Mouse (Mus musculus): ENCODE data around the gene Specc1. TPM values are rescaled to one million over a fixed set of nuclear protein-coding genes. Genes with fewer than 3 reads are reported as not detected.
"Not testable (repeated sequence)": the region's sequence is repeated elsewhere in the genome, so short reads cannot be mapped to it uniquely, and the experiment has no call there.

Gene Specc1
- total RNA-seq (2021) = 1 to 10 TPM; 1.9 to 2.3 TPM
- long read RNA-seq, experiment 1, partial matches to known transcripts = 0 of 1 reads
- long read RNA-seq, experiment 1, other reads (novel, unspliced or antisense) = 1 of 1 reads
- long read RNA-seq, experiment 2 = 0 reads

DNA sequence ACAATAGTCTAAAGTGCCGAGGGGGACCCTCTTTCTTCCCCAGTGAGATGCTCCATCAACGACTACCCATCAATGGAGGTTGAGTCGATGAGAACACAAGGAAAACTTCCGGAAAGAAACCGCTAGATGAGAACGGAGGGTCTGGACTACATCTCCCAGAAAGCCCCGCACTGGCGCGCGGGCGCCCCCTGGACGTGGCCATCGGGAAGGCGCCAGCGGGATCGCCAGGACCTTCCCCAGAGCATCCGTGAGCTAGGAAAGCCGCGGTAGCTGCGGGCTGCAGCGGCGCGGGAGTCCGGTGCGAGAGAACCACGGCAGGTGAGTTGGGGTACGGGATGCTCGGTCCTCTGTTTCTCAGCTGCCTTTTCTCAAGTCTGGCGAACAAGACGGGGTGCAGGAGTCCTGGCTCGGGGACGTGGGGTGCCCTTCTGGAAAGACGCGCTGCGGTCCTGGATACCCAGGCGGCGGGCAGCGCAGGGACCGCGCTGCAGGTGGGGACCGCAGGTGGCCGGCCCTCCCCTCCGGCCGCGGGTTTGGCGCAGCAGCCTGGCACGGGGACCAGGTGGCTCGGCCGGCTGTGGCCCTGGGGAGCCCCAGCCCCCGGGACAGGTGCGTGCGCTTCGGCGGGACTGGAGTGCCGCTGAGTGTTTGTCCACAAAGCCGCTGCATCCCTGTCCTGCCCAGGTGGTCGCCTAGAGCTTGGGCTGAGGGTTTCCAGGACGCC is at the start of gene Specc1:
TSS of gene Specc1 (plus strand) at position 192 of the 724 bp plus-strand sequence.
- peak; percentile 87 to 90 for DNase-seq
- intact Hi-C loops (cut with DNase I) = no loop called here

DNA sequence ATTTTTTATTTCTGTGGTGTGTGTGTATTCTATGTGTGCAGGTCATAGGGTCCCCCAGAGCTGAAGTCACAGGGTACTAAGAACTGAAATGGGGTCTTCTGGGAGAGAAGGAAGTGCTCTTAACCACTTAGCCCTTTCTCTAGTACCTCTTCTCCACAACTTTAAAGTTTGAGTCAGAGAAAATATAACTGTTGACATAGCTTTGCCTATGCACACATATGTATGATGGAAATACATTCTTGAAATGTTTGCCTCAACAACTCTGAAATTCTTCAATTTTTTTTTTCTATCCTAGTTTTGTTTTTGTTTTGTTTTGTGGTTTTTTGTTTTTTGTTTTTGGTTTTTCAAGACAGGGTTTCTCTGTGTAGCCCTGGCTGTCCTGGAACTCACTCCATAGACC is 48.2 kb upstream of the Specc1 start:
- no peak for DNase-seq
- intact Hi-C loops (cut with DNase I) = no loop called here

DNA sequence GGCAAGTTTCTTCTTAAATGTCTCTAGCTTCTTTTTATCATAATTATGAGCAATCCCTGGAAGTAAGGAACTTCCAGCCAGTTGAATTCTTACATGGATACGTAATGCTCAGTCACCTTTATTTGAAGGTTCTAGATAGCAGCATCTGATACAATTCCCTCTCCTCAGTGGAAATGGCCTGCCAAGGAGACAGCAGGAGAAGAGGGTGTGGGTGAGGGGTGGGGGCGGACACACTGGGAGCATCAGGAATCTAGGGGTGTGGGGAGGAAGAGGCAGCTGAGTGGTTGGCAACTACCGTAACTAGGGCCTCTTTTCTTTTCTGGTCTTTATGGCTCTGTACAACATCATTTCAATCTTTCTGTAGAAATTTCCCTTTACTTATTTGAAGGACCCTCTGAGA is 36.9 kb upstream of the Specc1 start:
- intact Hi-C loops (cut with DNase I) = no loop called here
- DNase-seq = no peak

DNA sequence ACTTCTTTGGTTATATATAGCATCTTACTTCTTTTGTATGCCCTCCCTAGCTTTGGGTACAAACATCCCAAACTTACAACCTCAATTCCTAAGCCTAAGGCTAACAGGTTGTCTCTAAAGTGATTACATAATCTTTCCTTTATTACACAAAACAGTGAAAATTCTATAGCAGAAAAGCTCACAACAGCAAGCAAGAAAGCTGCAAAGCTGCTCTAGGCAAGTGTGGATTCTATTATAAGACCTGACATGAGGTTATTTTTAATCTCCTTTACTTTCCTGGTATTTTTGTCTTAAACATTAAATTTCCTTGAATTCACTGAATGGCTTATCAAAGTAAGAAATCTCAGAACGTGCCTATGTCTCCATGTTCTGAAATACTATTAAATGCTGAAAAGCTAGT is 33.3 kb upstream of the Specc1 start:
- no peak for DNase-seq
- intact Hi-C loops (cut with DNase I) = no loop called here

DNA sequence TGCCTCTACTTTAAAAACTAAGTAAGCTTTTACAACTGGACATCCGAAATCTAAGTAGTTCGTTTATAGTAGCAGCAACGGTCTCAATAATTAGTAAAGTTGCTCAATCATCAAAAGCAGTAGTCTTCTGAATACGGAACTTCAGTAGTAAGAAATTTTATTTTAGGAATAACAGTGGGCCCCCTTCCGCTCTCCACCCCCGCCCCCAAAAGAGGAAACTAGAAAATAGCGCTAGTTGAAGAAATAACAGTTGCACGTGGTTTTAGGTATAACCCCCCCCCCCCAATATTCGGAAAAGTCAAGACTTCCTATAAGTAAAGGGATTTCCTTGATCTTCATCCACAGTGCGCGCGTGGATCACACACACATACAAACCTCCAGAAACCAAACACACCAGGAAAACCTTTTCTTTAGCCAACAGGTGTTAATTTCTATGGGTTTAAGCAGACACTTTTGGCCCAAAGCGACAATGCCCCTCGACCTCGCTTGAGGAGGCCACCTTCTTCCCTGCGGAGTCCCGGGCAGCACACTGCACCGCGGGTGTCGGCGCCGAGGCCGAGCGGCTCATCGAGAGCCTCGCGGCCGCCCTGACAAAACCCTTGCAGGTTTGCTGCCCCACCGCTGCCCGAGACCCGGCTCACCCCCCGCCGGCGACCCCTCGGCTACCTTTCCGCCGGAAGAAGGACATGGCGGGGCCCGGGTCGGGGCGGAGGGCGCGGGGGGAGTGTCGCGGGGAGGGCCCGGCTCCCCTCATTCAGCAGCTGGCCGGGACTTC is 27.1 kb upstream of the Specc1 start:
- DNase-seq = no peak
- intact Hi-C loops (cut with DNase I) = no loop called here

DNA sequence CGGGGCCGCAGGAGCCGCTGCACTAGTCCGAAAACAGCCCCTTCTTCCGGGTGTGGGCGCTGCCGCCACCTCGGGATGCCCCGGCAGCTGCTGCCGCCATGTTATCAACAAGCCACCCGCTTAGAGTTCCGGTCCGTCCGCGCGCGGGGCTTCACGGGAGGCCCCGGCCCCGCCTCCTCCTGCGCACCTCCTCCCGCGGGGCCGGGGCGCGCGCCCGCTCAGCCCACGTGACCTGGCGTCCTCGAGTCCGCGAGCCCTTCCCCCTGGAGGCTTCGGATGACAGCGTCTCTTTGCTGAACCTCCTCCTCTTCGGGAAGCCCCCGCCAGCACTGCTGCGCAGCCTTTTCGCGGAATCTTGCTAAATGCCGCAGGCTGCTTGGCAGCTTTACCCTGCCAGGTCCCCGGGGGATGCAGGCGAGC is 26.5 kb upstream of the Specc1 start, which contains the start of gene Akap10:
TSS of gene Akap10 (minus strand) at position 155 of the 420 bp plus-strand sequence.
- intact Hi-C loops (cut with DNase I) = no loop called here

DNA sequence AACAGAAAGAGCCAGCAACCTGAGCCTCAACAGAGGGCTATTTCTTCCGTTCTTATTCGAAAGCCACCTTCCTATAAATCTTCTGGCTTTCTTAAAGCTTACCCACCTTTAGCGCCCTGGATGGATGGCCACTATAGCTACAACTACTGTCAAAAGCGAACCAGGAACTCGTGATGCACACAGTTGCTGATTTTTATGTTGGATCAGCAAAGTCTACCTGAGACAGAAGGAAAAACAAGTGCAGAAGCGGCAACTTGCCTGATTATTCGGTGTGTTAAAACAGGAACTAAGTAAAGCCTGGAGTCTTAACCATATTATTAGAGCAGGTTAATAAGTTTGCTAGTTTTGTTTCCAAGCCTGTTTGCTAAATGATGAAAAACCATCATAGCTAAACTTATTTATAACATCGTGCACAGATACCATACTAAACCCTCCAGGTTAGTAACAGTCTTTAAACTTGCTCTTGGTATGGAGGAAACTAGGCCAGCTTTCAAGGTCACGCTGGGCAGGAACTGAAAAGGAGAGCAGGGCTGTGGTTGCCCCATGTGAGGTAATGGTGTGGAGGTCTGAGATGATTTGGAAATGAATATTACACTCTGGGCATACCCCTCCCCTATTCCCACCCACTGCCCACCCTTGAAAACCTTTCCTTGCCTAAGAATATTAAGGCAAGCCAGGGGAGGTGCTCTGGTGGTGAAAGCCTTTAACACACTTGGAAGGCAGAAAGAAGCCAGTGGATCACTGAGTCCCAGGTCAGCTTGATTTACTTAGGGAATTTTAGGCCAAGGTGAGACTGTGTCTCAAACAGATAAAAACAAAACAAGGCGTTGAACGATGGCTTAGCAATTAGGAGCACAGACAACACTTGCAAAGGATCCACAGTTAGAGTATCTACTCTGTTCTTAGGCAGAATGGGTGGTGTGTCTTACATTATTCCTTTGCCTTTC is 25.6 kb upstream of the Specc1 start:
- intact Hi-C loops (cut with DNase I) = no loop called here
- no peak for DNase-seq

More for the DNA sequence above, 26.5 kb upstream of the Specc1 start, which contains the start of gene Akap10:
- DNase-seq = peak; percentile 91

DNA sequence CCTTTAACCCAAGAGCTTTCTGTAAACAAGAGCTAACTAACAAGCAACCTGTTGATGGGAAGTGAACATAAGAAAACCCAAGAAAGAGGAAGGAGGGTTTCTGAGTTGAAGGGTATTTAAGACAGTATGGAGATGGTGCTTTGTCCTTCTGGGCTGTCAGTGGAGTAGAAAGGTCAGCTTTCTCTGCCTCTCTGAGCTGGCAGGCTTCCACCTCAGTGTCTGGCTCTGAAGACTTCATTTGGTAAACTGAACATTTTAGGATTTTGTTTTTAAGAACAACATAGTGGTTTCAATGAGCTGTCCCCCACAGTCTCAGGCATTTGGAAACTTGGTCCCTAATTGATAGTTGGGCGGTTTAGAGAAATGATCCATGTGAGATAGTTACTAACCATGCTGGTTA is 18.8 kb upstream of the Specc1 start:
- no peak for DNase-seq
- intact Hi-C loops (cut with DNase I) = no loop called here

DNA sequence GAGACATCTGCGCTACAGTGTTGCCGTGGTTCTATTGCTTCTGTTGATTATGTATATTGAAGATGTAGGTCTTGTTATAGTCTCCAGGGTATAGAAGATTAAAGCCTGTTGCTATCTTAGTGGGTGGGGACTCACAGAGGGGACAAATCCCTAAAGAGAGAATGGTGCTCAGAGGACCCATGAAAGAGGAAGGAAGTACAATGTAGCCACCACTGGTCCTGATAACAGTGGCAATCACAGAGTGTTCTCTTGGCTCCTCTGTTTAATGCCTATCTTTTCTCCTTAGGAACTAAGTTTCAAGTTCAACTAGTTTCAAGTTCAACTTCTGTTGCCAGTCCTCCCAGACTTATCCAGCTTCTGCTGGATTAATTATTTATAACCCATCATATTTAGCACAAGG is 13.7 kb upstream of the Specc1 start:
- intact Hi-C loops (cut with DNase I) = no loop called here
- DNase-seq = no peak

DNA sequence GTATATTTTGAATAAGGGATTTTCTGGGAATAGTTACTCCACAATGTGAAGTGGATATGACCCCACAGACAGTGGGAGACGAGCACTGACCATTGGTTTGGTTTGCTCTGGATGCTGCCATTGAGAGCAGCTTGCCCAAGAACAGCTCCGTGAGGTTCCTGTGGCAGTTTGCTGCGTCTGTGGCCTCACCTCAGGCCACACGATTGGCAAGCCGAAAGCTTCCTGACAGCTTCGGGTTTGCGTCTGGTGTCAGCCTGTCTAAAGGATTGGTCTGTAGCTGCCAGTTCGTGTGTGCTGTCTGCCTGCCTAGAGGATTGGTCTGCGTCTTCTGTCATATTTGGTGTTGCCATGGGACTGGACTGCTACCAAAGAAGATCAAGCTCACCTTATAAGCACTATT is 12.1 kb upstream of the Specc1 start:
- intact Hi-C loops (cut with DNase I) = no loop called here

DNA sequence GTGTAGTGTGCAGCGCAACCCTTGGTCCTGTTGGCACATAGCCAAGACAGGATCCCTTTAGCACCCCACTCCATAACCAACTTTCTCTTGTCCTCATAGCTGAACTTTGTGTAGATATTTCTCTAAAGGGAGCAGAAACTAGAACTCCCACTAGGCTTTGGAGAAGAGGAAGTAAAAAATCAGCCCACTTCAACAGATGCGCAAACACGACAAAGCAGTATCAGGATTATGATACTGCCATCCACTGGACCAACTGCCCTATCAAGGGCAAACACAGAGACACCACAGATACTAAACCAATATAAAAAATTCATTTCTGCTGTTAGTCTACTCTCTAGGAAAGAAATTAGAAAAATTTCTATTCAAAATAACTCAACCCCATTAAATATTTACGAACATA is 10.0 kb upstream of the Specc1 start:
- DNase-seq = no peak
- intact Hi-C loops (cut with DNase I) = no loop called here

More for the DNA sequence above, 12.1 kb upstream of the Specc1 start:
- no peak for DNase-seq

DNA sequence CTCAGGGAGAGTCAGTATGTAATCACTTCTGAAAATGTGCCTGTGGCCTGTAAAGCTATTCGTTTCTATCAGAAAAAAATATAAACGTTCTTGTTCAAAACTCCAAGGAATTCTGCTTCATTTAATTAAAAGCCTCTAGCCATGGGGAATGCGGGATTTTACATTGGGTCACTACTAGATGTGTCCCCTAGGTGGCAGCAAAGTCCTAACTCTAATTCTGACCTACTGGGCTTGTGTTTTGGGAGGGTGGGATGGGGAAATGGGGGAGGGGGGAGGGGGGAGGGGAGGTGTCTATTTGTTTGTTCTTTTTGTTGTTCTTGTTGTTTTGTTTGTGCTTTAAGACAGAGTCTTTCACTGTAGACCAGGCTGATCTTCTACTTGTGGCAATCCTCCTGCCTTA is 7.2 kb upstream of the Specc1 start:
- intact Hi-C loops (cut with DNase I) = no loop called here

DNA sequence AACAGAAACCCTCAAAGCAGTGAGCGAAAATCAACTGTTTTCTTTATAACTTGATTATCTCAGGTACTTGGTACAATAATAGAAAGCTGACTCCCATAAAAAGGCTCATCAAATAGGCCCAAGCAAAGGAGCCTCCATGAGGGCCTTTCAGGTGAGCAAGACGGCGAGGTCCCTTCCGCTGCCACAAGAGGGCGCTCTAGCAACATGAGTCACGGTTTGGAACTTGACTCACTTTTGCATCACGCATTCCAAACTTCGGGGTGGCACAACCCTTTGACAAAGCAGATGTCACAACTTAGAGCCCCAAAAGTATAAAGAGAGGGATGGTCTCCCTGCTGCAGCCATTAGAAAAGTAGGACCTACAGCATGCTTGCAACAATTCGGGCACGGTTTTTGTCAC is 5.9 kb upstream of the Specc1 start:
- peak; percentile 71 to 74 for DNase-seq
- intact Hi-C loops (cut with DNase I) = loop anchor here (5.0 kb wide), 1 partner anchor 97 kb away; no protein-coding TSS in a partner anchor

More for the DNA sequence above, 7.2 kb upstream of the Specc1 start:
- no peak for DNase-seq

DNA sequence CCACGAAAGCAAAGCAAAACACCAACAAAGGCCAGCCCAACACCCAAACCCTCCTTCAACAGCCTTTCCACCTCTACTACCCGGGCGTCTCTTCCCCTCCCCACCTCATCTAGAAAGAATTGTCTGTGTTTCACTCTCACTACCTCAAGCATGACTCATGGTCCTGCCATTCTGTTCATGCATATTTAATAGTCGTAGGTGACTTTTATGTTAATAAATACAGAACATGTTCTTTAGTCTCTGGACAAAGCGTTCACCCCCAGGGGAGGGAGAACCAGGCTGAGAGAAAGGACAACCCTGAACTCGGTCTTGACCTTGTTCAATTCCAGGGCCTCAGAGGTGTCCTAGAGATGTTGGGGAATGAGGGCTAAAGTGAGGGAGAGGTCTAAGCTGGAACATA is 1.4 kb upstream of the Specc1 start:
- no peak for DNase-seq
- intact Hi-C loops (cut with DNase I) = no loop called here

DNA sequence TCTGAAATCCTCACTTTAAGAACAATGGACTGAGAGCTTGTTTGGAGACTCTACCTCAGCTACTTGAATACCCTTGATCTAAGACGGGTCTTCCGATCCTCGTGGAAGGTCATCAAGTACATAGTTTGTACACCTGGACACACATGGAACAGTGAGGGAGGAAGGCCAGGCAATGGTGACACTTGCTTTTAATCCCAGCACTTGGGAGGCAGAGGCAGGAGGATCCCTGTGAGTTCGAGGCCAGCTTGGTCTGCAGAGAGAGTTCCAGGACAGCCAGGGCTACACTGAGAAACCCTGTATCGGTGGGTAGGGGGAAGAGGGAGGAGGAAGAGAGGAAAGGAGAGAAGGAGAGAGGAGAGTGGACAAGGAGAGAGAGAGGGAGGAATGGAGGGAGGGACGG is 612 bp upstream of the Specc1 start:
- intact Hi-C loops (cut with DNase I) = no loop called here
- no peak for DNase-seq

DNA sequence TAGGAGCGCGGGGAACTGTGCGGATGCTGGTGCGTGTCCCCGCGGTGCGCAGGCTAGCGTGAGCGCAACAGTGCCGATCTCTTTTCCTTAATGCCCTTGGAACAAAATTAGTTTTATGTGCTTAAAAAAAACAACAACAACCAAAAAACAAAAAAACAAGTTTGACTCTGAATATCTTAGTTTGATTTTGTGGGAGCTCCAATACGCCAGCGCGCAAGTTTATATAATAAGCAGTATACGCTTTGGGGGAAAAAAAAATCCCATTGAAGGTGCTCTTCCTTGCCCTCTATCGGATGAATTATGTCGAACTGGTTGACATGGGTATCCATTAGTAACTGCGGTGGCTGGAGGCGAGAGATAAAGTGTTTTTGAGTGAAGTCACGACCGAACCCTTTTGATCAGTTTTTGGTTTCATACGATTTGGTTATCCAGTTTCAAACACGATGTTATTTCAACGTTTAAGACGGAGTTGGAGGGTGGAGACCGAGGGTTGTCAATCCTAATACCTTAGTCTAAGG is 792 bp downstream of the Specc1 start:
- no peak for DNase-seq
- intact Hi-C loops (cut with DNase I) = no loop called here

DNA sequence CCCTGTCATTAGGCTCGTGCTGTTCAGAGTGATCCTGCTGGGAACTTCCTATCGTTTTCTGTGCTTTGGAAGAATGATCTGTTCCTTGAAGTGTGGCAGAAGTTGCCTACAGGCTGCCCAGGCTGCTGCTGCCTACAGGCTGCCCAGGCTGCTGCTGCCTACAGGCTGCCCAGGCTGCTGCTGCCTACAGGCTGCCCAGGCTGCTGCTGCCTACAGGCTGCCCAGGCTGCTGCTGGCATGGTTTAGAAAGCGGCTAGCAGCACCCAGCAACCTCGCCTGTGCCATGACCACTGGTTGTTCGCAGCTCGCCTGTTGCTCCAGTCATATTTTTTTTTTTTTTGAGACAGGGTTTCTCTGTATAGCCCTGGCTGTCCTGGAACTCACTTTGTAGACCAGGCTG is 2.1 kb downstream of the Specc1 start:
- intact Hi-C loops (cut with DNase I); DNase-seq: not testable (repeated sequence)

DNA sequence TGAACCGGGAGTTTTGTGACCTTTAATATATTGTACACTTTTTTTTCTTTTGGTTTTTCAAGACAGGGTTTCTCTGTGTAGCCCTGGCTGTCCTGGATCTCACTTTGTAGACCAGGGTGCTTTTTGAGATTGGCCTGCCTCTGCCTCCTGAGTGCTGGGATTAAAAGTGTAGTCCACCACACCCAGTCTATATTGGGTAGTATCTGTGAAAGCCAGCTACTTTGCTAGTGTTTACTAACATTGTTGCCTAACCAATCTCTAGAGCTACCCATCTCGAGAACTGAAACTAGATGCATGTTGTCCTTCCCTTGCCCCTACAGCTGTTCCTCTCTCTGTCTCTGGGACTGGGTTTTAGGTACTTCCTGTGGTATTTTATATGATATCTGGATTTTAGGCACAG is 3.5 kb downstream of the Specc1 start:
- intact Hi-C loops (cut with DNase I) = no loop called here
- no peak for DNase-seq

DNA sequence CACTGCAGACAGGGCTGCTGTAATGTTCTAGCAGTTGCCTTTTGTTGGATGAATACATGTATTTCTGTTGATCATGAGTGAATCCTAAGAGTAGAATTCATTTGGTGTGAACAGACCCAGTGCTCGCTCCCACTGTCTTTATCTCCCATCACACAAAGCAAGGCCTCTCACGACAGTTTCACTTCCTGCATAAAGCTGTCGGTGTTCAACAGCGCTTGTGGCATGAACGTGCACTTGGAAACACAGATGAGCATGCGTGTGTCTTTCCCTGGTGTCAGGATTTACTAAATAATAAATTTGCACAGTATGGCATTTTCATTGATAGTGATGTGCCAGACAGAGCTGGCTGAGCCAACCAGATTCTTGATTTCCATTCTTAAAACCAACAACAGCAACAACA is 6.1 kb downstream of the Specc1 start:
- no peak for DNase-seq
- intact Hi-C loops (cut with DNase I) = no loop called here

DNA sequence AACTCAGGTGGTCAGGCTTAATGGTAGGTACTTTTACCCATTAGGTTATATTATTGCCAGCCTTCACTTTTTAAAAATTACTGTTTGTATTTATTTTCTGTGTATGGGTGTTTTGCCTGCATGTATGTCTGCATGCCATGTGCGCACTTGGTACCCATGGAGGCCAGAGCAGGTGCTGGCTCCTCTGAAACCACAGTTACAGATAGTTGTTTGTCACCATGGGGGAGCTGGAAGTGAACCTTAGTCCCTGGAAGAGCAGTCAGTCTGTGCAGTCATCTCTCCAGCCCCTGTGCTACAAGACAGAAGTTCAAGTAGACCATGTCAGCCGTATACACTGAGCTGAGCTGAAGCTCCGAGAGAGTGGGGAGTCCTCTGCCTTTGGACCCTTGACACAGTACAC is 6.6 kb downstream of the Specc1 start:
- DNase-seq = no peak
- intact Hi-C loops (cut with DNase I) = no loop called here
